Mouse (Mus musculus): ENCODE measurements at regions not wholly inside any gene's neighbourhood (a gene's known extent, or its start where the extent isn't known, plus 50 kb on each side); places are given as distances from the start of the nearest gene placed in this dataset.

DNA sequence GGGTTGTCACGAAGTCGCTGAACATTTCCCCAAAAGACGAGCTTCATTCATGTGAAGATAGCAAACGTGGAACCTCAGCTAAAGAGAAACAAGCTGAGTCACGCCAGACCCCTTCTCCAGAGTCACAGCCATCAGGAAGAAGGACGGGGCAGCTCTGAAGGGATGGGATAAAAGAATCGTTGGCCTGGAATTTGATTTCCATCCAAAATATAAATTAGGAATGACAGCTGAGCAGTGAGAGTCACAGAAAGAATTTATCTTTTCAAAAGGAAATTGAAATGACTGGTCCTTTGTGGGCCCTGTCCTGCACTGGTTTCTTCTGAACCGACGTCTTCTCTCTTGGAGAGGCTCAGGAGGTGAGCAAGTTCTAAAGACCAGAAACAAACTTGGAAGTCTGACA lies 310.1 kb upstream of the Prox1 start:
- Histone ChIP-seq H3K4me3 (ENCODE audit: low read depth, low read length) (no peak overlapping the region), H3K27me3 (ENCODE audit: control insufficient read depth, insufficient read depth, low read length, poor library complexity, severe bottlenecking) (0 out of 2 replicates have a peak, but pooled peaks cover 3% of the 10 kb centered on the region), H3K36me3 (ENCODE audit: control insufficient read depth, insufficient read depth, low read length, poor library complexity, severe bottlenecking) (no peaks in the 10 kb centered on the region), H3K27ac (ENCODE audit: insufficient read depth, low read length) (no peak overlapping the region), H3K9me3 (replicated peaks; ENCODE audit: control insufficient read depth, insufficient read depth, low read length, poor library complexity, severe bottlenecking) (no peaks in the 10 kb centered on the region), H3K4me1 (ENCODE audit: control insufficient read depth, insufficient read depth, low read length) (no peaks in the 10 kb centered on the region), H3K9ac (ENCODE audit: low read depth, poor library complexity, severe bottlenecking) (no peak overlapping the region)
- TF ChIP-seq CTCF (IDR thresholded peaks at IDR 0.05; ENCODE audit: low read depth, low read length) (no peak), POLR2A (IDR thresholded peaks at IDR 0.05; ENCODE audit: insufficient read depth, low read length) (no peak), EP300 (IDR thresholded peaks at IDR 0.05; ENCODE audit: insufficient read depth, low read depth, low read length) (no peak)

DNA sequence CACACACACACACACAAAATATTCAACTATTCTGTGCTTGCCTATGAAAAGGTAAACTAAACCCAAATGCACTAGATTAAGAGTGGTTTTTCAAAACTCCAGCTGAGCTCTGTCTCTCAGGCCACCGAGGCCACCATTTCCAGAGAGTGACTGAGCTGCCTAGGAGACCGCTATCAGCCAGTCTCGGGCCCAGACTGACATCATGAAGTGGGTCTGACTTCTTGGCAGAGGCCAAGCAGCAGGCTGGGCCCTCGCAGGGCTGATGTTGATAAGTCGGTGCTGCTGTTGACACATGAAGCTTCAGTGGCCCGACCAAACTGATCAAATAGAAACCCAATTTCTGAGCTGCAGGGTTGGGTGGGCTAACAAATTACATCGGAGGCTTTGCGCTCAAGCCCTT lies 302.2 kb upstream of the Prox1 start:
- Histone ChIP-seq H3K4me1 (ENCODE audit: control insufficient read depth, insufficient read depth, low read length) (no peaks in the 10 kb centered on the region), H3K27me3 (ENCODE audit: control insufficient read depth, insufficient read depth, low read length, poor library complexity, severe bottlenecking) (no peaks in the 10 kb centered on the region), H3K4me3 (ENCODE audit: low read depth, low read length) (no peak overlapping the region), H3K9me3 (replicated peaks; ENCODE audit: control insufficient read depth, insufficient read depth, low read length, poor library complexity, severe bottlenecking) (no peaks in the 10 kb centered on the region), H3K9ac (ENCODE audit: low read depth, poor library complexity, severe bottlenecking) (no peak overlapping the region), H3K27ac (ENCODE audit: insufficient read depth, low read length) (no peak overlapping the region), H3K36me3 (ENCODE audit: control insufficient read depth, insufficient read depth, low read length, poor library complexity, severe bottlenecking) (no peaks in the 10 kb centered on the region)
- no peak for TF ChIP-seq POLR2A (IDR thresholded peaks at IDR 0.05; ENCODE audit: insufficient read depth, low read length)
- TF ChIP-seq EP300 (IDR thresholded peaks at IDR 0.05; ENCODE audit: insufficient read depth, low read depth, low read length): no peak
- no peak for TF ChIP-seq CTCF (IDR thresholded peaks at IDR 0.05; ENCODE audit: low read depth, low read length)

DNA sequence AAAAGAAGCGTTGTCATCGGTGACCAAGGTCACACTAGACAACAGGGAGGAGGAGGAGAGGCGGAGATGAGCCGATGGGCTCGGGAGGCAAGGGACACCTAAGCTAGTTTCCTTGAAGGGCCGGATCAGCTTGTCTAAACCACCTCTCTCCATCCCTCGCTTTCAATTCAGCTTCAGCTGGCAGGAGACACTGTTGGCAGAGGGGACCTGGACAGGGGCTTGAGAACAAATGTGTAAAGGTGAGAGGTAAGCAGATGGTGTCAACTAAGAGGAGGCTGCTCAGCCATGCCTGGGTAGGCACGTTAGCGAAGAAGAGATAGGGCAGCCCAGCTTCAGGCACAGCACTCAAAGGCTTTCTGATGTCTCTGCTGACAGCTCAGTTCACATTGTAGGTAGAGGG lies 299.8 kb upstream of the Prox1 start:
- H3K36me3 ChIP-seq (ENCODE audit: control insufficient read depth, insufficient read depth, low read length, poor library complexity, severe bottlenecking): no peaks in the 10 kb centered on the region
- no peaks in the 10 kb centered on the region for H3K9me3 ChIP-seq (replicated peaks; ENCODE audit: control insufficient read depth, insufficient read depth, low read length, poor library complexity, severe bottlenecking)
- H3K4me3 ChIP-seq (ENCODE audit: low read depth, low read length): no peak overlapping the region
- H3K27ac ChIP-seq (ENCODE audit: insufficient read depth, low read length): no peak overlapping the region
- H3K27me3 ChIP-seq (ENCODE audit: control insufficient read depth, insufficient read depth, low read length, poor library complexity, severe bottlenecking): no peaks in the 10 kb centered on the region
- H3K4me1 ChIP-seq (ENCODE audit: control insufficient read depth, insufficient read depth, low read length): no peaks in the 10 kb centered on the region
- TF ChIP-seq POLR2A (IDR thresholded peaks at IDR 0.05; ENCODE audit: insufficient read depth, low read length) (no peak), EP300 (IDR thresholded peaks at IDR 0.05; ENCODE audit: insufficient read depth, low read depth, low read length) (no peak), CTCF (IDR thresholded peaks at IDR 0.05; ENCODE audit: low read depth, low read length) (no peak)
- no peak overlapping the region for H3K9ac ChIP-seq (ENCODE audit: low read depth, poor library complexity, severe bottlenecking)

DNA sequence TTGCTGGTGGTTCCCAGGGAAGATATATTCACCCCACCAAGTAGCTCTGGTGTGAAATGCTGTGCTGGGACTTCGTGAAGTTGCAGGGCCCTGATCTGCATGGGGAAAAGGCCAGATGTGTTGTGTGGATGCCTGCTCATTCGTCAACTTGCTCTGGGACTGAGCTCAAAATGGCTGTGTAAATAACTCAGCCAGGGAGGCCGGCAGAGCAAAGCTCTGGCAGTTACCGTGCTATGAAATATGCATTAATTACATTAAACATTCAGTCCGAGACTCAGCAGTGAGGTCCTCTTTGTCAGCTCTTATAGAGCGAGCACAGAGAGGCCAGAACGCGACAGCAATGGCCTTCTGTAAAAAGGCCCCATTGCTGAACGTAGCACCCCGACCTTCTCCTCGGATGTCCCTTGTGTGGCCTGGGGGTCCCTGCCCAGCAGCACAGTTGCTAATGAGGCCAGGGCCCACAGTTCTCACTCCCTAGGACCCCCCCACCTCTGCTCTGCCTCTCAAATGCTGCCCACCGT lies 287.1 kb upstream of the Prox1 start:
- Histone ChIP-seq H3K4me3 (ENCODE audit: low read depth, low read length) (no peak overlapping the region), H3K9ac (ENCODE audit: low read depth, poor library complexity, severe bottlenecking) (no peak overlapping the region), H3K9me3 (replicated peaks; ENCODE audit: control insufficient read depth, insufficient read depth, low read length, poor library complexity, severe bottlenecking) (no peaks in the 10 kb centered on the region), H3K27ac (ENCODE audit: insufficient read depth, low read length) (no peak overlapping the region), H3K27me3 (ENCODE audit: control insufficient read depth, insufficient read depth, low read length, poor library complexity, severe bottlenecking) (no peaks in the 10 kb centered on the region), H3K36me3 (ENCODE audit: control insufficient read depth, insufficient read depth, low read length, poor library complexity, severe bottlenecking) (no peaks in the 10 kb centered on the region), H3K4me1 (ENCODE audit: control insufficient read depth, insufficient read depth, low read length) (no peaks in the 10 kb centered on the region)
- TF ChIP-seq CTCF (IDR thresholded peaks at IDR 0.05; ENCODE audit: low read depth, low read length): no peak
- no peak for TF ChIP-seq EP300 (IDR thresholded peaks at IDR 0.05; ENCODE audit: insufficient read depth, low read depth, low read length)
- TF ChIP-seq POLR2A (IDR thresholded peaks at IDR 0.05; ENCODE audit: insufficient read depth, low read length): no peak

DNA sequence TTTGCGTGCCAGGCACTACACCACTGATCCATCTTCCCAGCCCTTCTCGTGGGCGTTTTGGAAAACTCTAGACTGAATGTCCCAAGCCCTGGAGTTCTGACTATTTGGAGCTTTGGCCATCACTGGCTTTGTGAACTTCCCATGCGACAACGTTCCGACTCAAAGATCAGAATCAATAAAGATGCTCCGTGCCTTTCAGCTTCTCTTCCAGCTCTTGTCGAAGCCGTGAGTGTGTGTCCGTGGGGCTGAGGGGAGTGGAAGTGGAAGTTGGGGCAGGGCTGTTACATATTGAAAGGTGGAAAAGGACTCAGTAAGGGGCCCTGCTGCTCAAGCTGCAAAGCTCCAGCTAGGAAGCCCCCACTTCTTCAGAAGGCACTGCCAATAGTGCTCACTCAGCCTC lies 283.0 kb upstream of the Prox1 start:
- Histone ChIP-seq H3K36me3 (ENCODE audit: control insufficient read depth, insufficient read depth, low read length, poor library complexity, severe bottlenecking) (no peaks in the 10 kb centered on the region), H3K4me3 (ENCODE audit: low read depth, low read length) (no peak overlapping the region), H3K27me3 (ENCODE audit: control insufficient read depth, insufficient read depth, low read length, poor library complexity, severe bottlenecking) (no peaks in the 10 kb centered on the region), H3K9ac (ENCODE audit: low read depth, poor library complexity, severe bottlenecking) (no peak overlapping the region), H3K9me3 (replicated peaks; ENCODE audit: control insufficient read depth, insufficient read depth, low read length, poor library complexity, severe bottlenecking) (no peaks in the 10 kb centered on the region), H3K4me1 (ENCODE audit: control insufficient read depth, insufficient read depth, low read length) (no peaks in the 10 kb centered on the region), H3K27ac (ENCODE audit: insufficient read depth, low read length) (no peak overlapping the region)
- TF ChIP-seq CTCF (IDR thresholded peaks at IDR 0.05; ENCODE audit: low read depth, low read length) (no peak), POLR2A (IDR thresholded peaks at IDR 0.05; ENCODE audit: insufficient read depth, low read length) (no peak), EP300 (IDR thresholded peaks at IDR 0.05; ENCODE audit: insufficient read depth, low read depth, low read length) (no peak)

DNA sequence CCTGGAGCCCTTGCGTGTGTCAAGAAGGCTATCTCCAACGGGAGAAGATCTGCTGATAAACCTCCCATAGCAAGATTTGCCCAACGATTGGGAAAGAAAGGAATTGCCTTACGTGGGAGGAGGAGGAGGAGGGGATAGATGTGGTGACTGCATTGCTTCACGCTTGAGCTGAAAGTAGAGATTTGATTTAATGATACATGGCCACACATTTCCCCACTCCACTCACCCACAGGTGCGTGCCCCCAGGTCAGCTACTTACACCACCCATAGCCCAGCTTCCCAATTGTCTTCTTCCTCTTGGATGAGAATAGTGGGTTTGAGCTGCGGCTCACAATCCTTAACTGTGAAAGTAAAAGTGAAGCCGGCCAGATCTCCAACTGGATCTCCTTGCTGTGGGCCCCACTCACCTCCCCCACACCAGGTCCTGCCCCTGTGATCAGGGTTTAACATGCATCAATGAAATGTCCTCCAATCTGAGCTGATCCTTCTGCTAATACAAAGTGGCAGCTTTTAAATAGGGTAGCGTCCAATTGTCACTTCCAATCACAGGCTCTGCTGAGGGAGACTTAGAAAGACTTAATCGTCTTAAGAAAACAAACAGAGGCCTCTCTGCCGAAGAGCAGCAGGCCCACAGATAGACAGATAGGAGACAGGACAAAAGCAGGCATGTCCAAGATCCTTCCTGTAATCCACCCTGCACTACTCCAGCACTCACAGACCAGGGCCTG lies 281.8 kb upstream of the Prox1 start:
- Histone ChIP-seq H3K4me1 (ENCODE audit: control insufficient read depth, insufficient read depth, low read length) (peaks cover 4% of the 10 kb centered on the region), H3K9ac (ENCODE audit: low read depth, poor library complexity, severe bottlenecking) (no peak overlapping the region), H3K9me3 (replicated peaks; ENCODE audit: control insufficient read depth, insufficient read depth, low read length, poor library complexity, severe bottlenecking) (no peaks in the 10 kb centered on the region), H3K4me3 (ENCODE audit: low read depth, low read length) (no peak overlapping the region), H3K27me3 (ENCODE audit: control insufficient read depth, insufficient read depth, low read length, poor library complexity, severe bottlenecking) (no peaks in the 10 kb centered on the region), H3K36me3 (ENCODE audit: control insufficient read depth, insufficient read depth, low read length, poor library complexity, severe bottlenecking) (no peaks in the 10 kb centered on the region), H3K27ac (ENCODE audit: insufficient read depth, low read length) (no peak overlapping the region)
- no peak for TF ChIP-seq EP300 (IDR thresholded peaks at IDR 0.05; ENCODE audit: insufficient read depth, low read depth, low read length)
- TF ChIP-seq CTCF (IDR thresholded peaks at IDR 0.05; ENCODE audit: low read depth, low read length): no peak
- TF ChIP-seq POLR2A (IDR thresholded peaks at IDR 0.05; ENCODE audit: insufficient read depth, low read length): no peak

All from ES-Bruce4 (cell line).